8 mouse cellular contexts compared by ENCODE assay signal in the genomic region with DNA sequence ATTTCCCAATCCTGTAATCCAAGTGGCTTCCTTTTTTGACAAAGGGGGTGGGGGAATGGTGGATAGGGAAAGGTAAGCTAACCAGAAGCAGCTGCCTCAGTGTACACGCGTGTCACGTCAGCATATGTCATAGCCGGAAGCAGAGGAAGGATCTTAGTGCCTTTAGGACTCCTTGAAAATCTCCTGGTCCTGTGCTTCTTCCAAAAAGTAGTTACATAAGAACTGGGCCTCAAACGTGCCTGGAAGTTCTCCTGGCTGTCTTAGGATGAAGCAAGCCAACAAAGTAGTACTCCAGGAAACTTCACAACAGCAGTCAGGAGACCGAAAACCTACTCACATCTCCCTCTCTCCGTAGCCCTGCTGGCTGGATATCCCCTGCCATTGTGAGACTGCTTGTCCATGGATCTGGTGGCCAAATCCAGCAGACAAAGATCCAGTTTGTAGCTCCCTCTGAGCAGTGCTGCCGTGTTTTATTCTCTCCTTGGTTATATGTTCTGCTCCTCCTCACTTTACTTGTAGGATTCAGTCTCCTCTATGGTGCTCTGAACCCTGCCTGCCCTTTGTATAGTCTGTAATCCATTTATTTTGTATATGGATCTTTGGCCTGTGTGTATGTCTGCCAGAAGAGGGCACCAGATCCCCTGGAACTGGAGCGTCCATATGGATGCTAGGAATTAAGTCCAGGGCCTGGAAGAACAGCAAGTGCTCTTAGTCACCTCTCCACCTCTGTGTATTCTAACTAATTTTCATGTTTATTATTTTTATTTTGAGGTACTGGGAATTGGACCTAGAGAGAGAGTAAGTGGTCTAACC. TPM values are rescaled to one million over a fixed set of nuclear protein-coding genes. Genes with fewer than 3 reads are reported as not detected.
DNase-seq lines count a peak whose midpoint lies in the region; ATAC-seq and TF ChIP-seq lines count a peak whose summit lies in the region.

No protein-coding gene starts in this region.

- H3K4me1 ChIP-seq in heart, adult 2 months (ENCODE audit: control insufficient read depth, insufficient read depth, low read length), result no peaks in the 10 kb centered on the region
- H3K4me1 ChIP-seq in heart, embryonic 12.5 days (replicated peaks), result no peaks in the 10 kb centered on the region
- no peaks in the 10 kb centered on the region for H3K4me1 ChIP-seq in forebrain, embryonic 14.5 days (ENCODE audit: control insufficient read depth, insufficient read depth, low read length)
- no peaks in the 10 kb centered on the region for H3K4me1 ChIP-seq in intestine, embryonic 15.5 days (replicated peaks)
- H3K4me1 ChIP-seq in limb, embryonic 14.5 days (ENCODE audit: control insufficient read depth, insufficient read depth, low read length), result no peaks in the 10 kb centered on the region
- no peaks in the 10 kb centered on the region for H3K4me1 ChIP-seq in neural tube, embryonic 11.5 days (ENCODE audit: control insufficient read depth, insufficient read depth, low read length)

- H3K9me3 ChIP-seq in heart, embryonic 12.5 days (replicated peaks), result no peaks in the 10 kb centered on the region
- no peaks in the 10 kb centered on the region for H3K9me3 ChIP-seq in forebrain, embryonic 14.5 days (replicated peaks; ENCODE audit: control insufficient read depth, low read length)
- H3K9me3 ChIP-seq in intestine, embryonic 15.5 days, result no peaks in the 10 kb centered on the region
- H3K9me3 ChIP-seq in limb, embryonic 14.5 days (ENCODE audit: control insufficient read depth, low read length), result no peaks in the 10 kb centered on the region
- H3K9me3 ChIP-seq in neural tube, embryonic 11.5 days (ENCODE audit: control insufficient read depth, low read length), result no peaks in the 10 kb centered on the region

- H3K4me2 ChIP-seq in heart, embryonic 12.5 days, result no peak overlapping the region
- H3K4me2 ChIP-seq in forebrain, embryonic 14.5 days (ENCODE audit: low read length), result no peak overlapping the region
- H3K4me2 ChIP-seq in intestine, embryonic 15.5 days (replicated peaks), result no peak overlapping the region
- no peak overlapping the region for H3K4me2 ChIP-seq in limb, embryonic 14.5 days (replicated peaks; ENCODE audit: low read depth, low read length, severe bottlenecking)
- no peak overlapping the region for H3K4me2 ChIP-seq in neural tube, embryonic 11.5 days (ENCODE audit: low read depth)

- no peak overlapping the region for H3K4me3 ChIP-seq in heart, adult 2 months
- no peak overlapping the region for H3K4me3 ChIP-seq in heart, embryonic 12.5 days
- H3K4me3 ChIP-seq in forebrain, embryonic 14.5 days (ENCODE audit: low read depth, low read length), result no peak overlapping the region
- no peak overlapping the region for H3K4me3 ChIP-seq in intestine, embryonic 15.5 days (replicated peaks)
- no peak overlapping the region for H3K4me3 ChIP-seq in limb, embryonic 14.5 days (replicated peaks; ENCODE audit: low read length)
- no peak overlapping the region for H3K4me3 ChIP-seq in neural tube, embryonic 11.5 days (ENCODE audit: low read depth, low read length)

- no peaks in the 10 kb centered on the region for H3K27me3 ChIP-seq in heart, adult 2 months (ENCODE audit: control insufficient read depth, insufficient read depth, low read length)
- H3K27me3 ChIP-seq in heart, embryonic 12.5 days (replicated peaks), result no peaks in the 10 kb centered on the region
- no peaks in the 10 kb centered on the region for H3K27me3 ChIP-seq in forebrain, embryonic 14.5 days (replicated peaks; ENCODE audit: control insufficient read depth, insufficient read depth, low read length)
- H3K27me3 ChIP-seq in intestine, embryonic 15.5 days (replicated peaks), result no peaks in the 10 kb centered on the region
- H3K27me3 ChIP-seq in limb, embryonic 14.5 days (ENCODE audit: control insufficient read depth, insufficient read depth, low read length), result no peaks in the 10 kb centered on the region
- H3K27me3 ChIP-seq in neural tube, embryonic 11.5 days (ENCODE audit: control insufficient read depth, insufficient read depth, low read length), result no peaks in the 10 kb centered on the region

- intact Hi-C loops in heart, adult 2 months (cut with DNase I), result loop anchor here (2.0 kb wide), 1 partner anchor 186 kb away; no protein-coding TSS in a partner anchor

- H3K79me2 ChIP-seq in heart, adult 2 months (replicated peaks; ENCODE audit: control insufficient read depth, insufficient read depth, low read length), result no peaks in the 10 kb centered on the region

- DNase-seq in heart, adult 2 months, result peak; percentile 13 to 23
- peak; percentile 76 for DNase-seq in brain, embryonic 14.5 days (ENCODE audit: low read depth)
- peak; percentile 62 for DNase-seq in forebrain, embryonic 14.5 days (ENCODE audit: low spot score)
- DNase-seq in limb, embryonic 14.5 days (ENCODE audit: low spot score), result peak; percentile 37
- peak; percentile 59 for DNase-seq in neural tube, embryonic 11.5 days (ENCODE audit: low spot score)
- no peak for DNase-seq in c-Kit-positive CD71-positive TER-119-positive erythroid progenitor cells, embryonic 14.5 days (ENCODE audit: low spot score)

- H3K27ac ChIP-seq in heart, adult 2 months, result no peak overlapping the region
- H3K27ac ChIP-seq in heart, embryonic 12.5 days (ENCODE audit: poor library complexity, severe bottlenecking), result no peak overlapping the region
- H3K27ac ChIP-seq in forebrain, embryonic 14.5 days (ENCODE audit: low read depth, low read length), result no peak overlapping the region
- H3K27ac ChIP-seq in intestine, embryonic 15.5 days, result no peak overlapping the region
- no peak overlapping the region for H3K27ac ChIP-seq in limb, embryonic 14.5 days (replicated peaks; ENCODE audit: low read depth, low read length)
- no peak overlapping the region for H3K27ac ChIP-seq in neural tube, embryonic 11.5 days (ENCODE audit: low read depth, low read length)

- ATAC-seq in heart, embryonic 12.5 days (ENCODE audit: insufficient number of reproducible peaks, low FRiP score), result no peak
- peak; percentile 62; the same call in 1 of the 2 replicates for ATAC-seq in forebrain, embryonic 14.5 days
- peak; percentile 49 for ATAC-seq in intestine, embryonic 15.5 days
- ATAC-seq in limb, embryonic 14.5 days (ENCODE audit: low FRiP score, low read depth), result peak; percentile 74; the same call in 1 of the 2 replicates
- ATAC-seq in neural tube, embryonic 11.5 days (ENCODE audit: insufficient read depth, low FRiP score, low TSS enrichment), result peak; percentile 67

- TF ChIP-seq POLR2A in heart, adult 2 months (IDR thresholded peaks at IDR 0.05; ENCODE audit: insufficient read depth, low read depth, low read length), result no peak
- no peak for TF ChIP-seq POLR2A in brain, embryonic 14.5 days (IDR thresholded peaks at IDR 0.05; ENCODE audit: borderline replicate concordance, extremely low read depth, insufficient read depth, insufficient read length, poor library complexity, severe bottlenecking)
- no peak for TF ChIP-seq POLR2A in limb, embryonic 14.5 days (IDR thresholded peaks at IDR 0.05; ENCODE audit: borderline replicate concordance, extremely low read depth, insufficient read depth, insufficient read length)

- TF ChIP-seq EP300 in heart, adult 2 months (IDR thresholded peaks at IDR 0.05; ENCODE audit: insufficient read depth, low read depth, low read length), result 0 out of 2 replicates have a peak, but pooled peaks have one; percentile 48

- peak; percentile 72 for TF ChIP-seq CTCF in heart, adult 2 months (IDR thresholded peaks at IDR 0.05)
- peak; percentile 72; the same call in 1 of the 2 replicates for TF ChIP-seq CTCF in brain, embryonic 14.5 days (IDR thresholded peaks at IDR 0.05; ENCODE audit: borderline replicate concordance, extremely low read depth, insufficient read depth, insufficient read length)

- no peak overlapping the region for H3K9ac ChIP-seq in heart, adult 2 months (ENCODE audit: low read depth, low read length)
- no peak overlapping the region for H3K9ac ChIP-seq in heart, embryonic 12.5 days
- no peak overlapping the region for H3K9ac ChIP-seq in forebrain, embryonic 14.5 days (ENCODE audit: low read length)
- no peak overlapping the region for H3K9ac ChIP-seq in intestine, embryonic 15.5 days
- no peak overlapping the region for H3K9ac ChIP-seq in limb, embryonic 14.5 days (ENCODE audit: low read depth, low read length, severe bottlenecking)
- no peak overlapping the region for H3K9ac ChIP-seq in neural tube, embryonic 11.5 days (ENCODE audit: low read length)

- no peaks in the 10 kb centered on the region; the same call in 1 of the 2 replicates for H3K36me3 ChIP-seq in heart, adult 2 months (ENCODE audit: control insufficient read depth, insufficient read depth, low read length)
- peaks cover 34% of the 10 kb centered on the region for H3K36me3 ChIP-seq in heart, embryonic 12.5 days
- peaks cover 34% of the 10 kb centered on the region for H3K36me3 ChIP-seq in forebrain, embryonic 14.5 days (ENCODE audit: control insufficient read depth, insufficient read depth, low read length)
- peaks cover 22% of the 10 kb centered on the region for H3K36me3 ChIP-seq in intestine, embryonic 15.5 days
- peaks cover 31% of the 10 kb centered on the region for H3K36me3 ChIP-seq in limb, embryonic 14.5 days (ENCODE audit: control insufficient read depth, insufficient read depth, low read length)
- H3K36me3 ChIP-seq in neural tube, embryonic 11.5 days (ENCODE audit: control insufficient read depth, insufficient read depth, low read length), result peaks cover 12% of the 10 kb centered on the region

- WGBS in heart, adult 2 months, result 66% methylated on average over 9 of the region's 9 CpGs
- WGBS in heart, embryonic 12.5 days, result 77% methylated on average over 9 of the region's 9 CpGs
- 78% methylated on average over 9 of the region's 9 CpGs for WGBS in forebrain, embryonic 14.5 days
- 74% methylated on average over 9 of the region's 9 CpGs for WGBS in intestine, embryonic 15.5 days
- 77% methylated on average over 9 of the region's 9 CpGs for WGBS in limb, embryonic 14.5 days
- WGBS in neural tube, embryonic 11.5 days, result 78% methylated on average over 9 of the region's 9 CpGs

RNA-seq across cellular contexts. Expression of gene Cwc15, which starts 12.4 kb away (rescaled TPM):
- 10 to 100 TPM; 60.8 to 71.6 TPM for total RNA-seq in heart, adult 2 months (2021)
- 13.6 and 21.6 TPM in 2 replicates for polyA plus RNA-seq in heart, adult 2 months (2012; rRNA removed)
- polyA plus RNA-seq in heart, embryonic 12.5 days (2016; fragmentation: Nextera tagmentation; extraction: Ambion mirVana), result 126 and 130 TPM in 2 replicates
- 68.1 and 77.7 TPM in 2 replicates for polyA plus RNA-seq in brain, embryonic 14.5 days (2012; rRNA removed)
- polyA plus RNA-seq in forebrain, embryonic 14.5 days (2014; fragmentation: Nextera tagmentation; extraction: Ambion mirVana), result 175 and 186 TPM in 2 replicates
- polyA plus RNA-seq in intestine, embryonic 15.5 days (2015; fragmentation: Nextera tagmentation; extraction: Ambion mirVana), result 132 and 154 TPM in 2 replicates
- polyA plus RNA-seq in limb, embryonic 14.5 days (2012; rRNA removed), result 41.8 and 94.6 TPM in 2 replicates
- 138 and 146 TPM in 2 replicates for polyA plus RNA-seq in limb, embryonic 14.5 days (2014; fragmentation: Nextera tagmentation; extraction: Ambion mirVana)
- 180 and 191 TPM in 2 replicates for polyA plus RNA-seq in neural tube, embryonic 11.5 days (2014; fragmentation: Nextera tagmentation; extraction: Ambion mirVana)

RNA-seq across cellular contexts. Expression of gene Kdm4d, which starts 12.6 kb away (rescaled TPM):
- total RNA-seq in heart, adult 2 months (2021), result not detected
- polyA plus RNA-seq in heart, adult 2 months (2012; rRNA removed), result 0.18 TPM in 1 of 2 replicates, not detected in the other
- 0.14 and 0.15 TPM in 2 replicates for polyA plus RNA-seq in heart, embryonic 12.5 days (2016; fragmentation: Nextera tagmentation; extraction: Ambion mirVana)
- 0.19 and 0.21 TPM in 2 replicates for polyA plus RNA-seq in brain, embryonic 14.5 days (2012; rRNA removed)
- polyA plus RNA-seq in forebrain, embryonic 14.5 days (2014; fragmentation: Nextera tagmentation; extraction: Ambion mirVana), result 0.36 and 0.38 TPM in 2 replicates
- 0.23 and 0.35 TPM in 2 replicates for polyA plus RNA-seq in intestine, embryonic 15.5 days (2015; fragmentation: Nextera tagmentation; extraction: Ambion mirVana)
- polyA plus RNA-seq in limb, embryonic 14.5 days (2012; rRNA removed), result 0.20 and 0.35 TPM in 2 replicates
- polyA plus RNA-seq in limb, embryonic 14.5 days (2014; fragmentation: Nextera tagmentation; extraction: Ambion mirVana), result 0.21 and 0.63 TPM in 2 replicates
- 0.15 and 0.28 TPM in 2 replicates for polyA plus RNA-seq in neural tube, embryonic 11.5 days (2014; fragmentation: Nextera tagmentation; extraction: Ambion mirVana)
